Mouse (Mus musculus) stomach, embryonic 14.5 days (tissue): ENCODE measurements around the gene Chd5. TPM values are rescaled to one million over a fixed set of nuclear protein-coding genes. Genes with fewer than 3 reads are reported as not detected.
A peak's percentile ranks its signal among the peaks of the same experiment; 100 is the strongest.

Source experiments
- ATAC-seq: fragments of 200-750 bp; cut with Nextera tagmentation; 2 replicates; pipeline ENCODE4 v1.8.0; 2017; ENCODE audit warnings: low read depth, moderate TSS enrichment; ENCODE audit not compliant: insufficient number of reproducible peaks, insufficient read depth, low FRiP score
- H3K27ac ChIP-seq: fragments of 300-500 bp; sonication (generic); 2 replicates; pipeline ENCODE4 v1.5.1; 2014; ENCODE audit warnings: mild to moderate bottlenecking, low read length, moderate library complexity, mixed read lengths
- H3K27me3 ChIP-seq: fragments of 300-500 bp; sonication (generic); 2 replicates; pipeline ENCODE4 v1.6.1; 2014; ENCODE audit warnings: low read length, control low read depth, mixed read lengths; ENCODE audit not compliant: control insufficient read depth, insufficient read depth
- H3K36me3 ChIP-seq: fragments of 300-500 bp; sonication (generic); 2 replicates; pipeline ENCODE4 v1.6.1; 2014; ENCODE audit warnings: mild to moderate bottlenecking, control low read depth, low read length, moderate library complexity, mixed read lengths; ENCODE audit not compliant: control insufficient read depth, insufficient read depth
- H3K4me1 ChIP-seq: fragments of 300-500 bp; sonication (generic); 2 replicates; pipeline ENCODE4 v1.6.1; 2014; ENCODE audit warnings: low read length, control low read depth, mixed read lengths; ENCODE audit not compliant: control insufficient read depth, insufficient read depth
- H3K4me2 ChIP-seq: fragments of 300-500 bp; sonication (generic); replicated peaks from 2 replicates; pipeline ENCODE4 v1.6.1; 2014; ENCODE audit warnings: low read depth, low read length, control low read depth
- H3K4me3 ChIP-seq: fragments of 300-500 bp; sonication (generic); 2 replicates; pipeline ENCODE4 v1.5.1; 2014; ENCODE audit warnings: low read depth, low read length, control low read depth
- H3K9ac ChIP-seq: fragments of 300-500 bp; sonication (generic); replicated peaks from 2 replicates; pipeline ENCODE4 v1.6.1; 2014; ENCODE audit warnings: low read depth, mild to moderate bottlenecking, control low read depth, low read length, moderate library complexity, mixed read lengths
- H3K9me3 ChIP-seq: fragments of 300-500 bp; sonication (generic); 2 replicates; pipeline ENCODE4 v1.6.1; 2016; ENCODE audit warnings: low read depth, low read length, control low read depth; ENCODE audit not compliant: control insufficient read depth
- WGBS: fragments of 180-500 bp; shearing (Covaris S2); extraction: QIAGEN DNeasy Blood & Tissue Kit; methylation state at CpG from one replicate; pipeline ENCODE4 v1.1.7; 2014; 5-methylcytosine and 5-hydroxymethylcytosine counted together
- polyA plus RNA-seq: library from polyadenylated mRNA; unstranded; fragments of >200 nt; fragmentation: Nextera tagmentation; extraction: Ambion mirVana; gene quantifications from 2 replicates; pipeline ENCODE4 v1.2.1, GENCODE M21; 2014

Gene Chd5
- polyA plus RNA-seq, 1 experiment from 2014 or later: 0.81 TPM

DNA sequence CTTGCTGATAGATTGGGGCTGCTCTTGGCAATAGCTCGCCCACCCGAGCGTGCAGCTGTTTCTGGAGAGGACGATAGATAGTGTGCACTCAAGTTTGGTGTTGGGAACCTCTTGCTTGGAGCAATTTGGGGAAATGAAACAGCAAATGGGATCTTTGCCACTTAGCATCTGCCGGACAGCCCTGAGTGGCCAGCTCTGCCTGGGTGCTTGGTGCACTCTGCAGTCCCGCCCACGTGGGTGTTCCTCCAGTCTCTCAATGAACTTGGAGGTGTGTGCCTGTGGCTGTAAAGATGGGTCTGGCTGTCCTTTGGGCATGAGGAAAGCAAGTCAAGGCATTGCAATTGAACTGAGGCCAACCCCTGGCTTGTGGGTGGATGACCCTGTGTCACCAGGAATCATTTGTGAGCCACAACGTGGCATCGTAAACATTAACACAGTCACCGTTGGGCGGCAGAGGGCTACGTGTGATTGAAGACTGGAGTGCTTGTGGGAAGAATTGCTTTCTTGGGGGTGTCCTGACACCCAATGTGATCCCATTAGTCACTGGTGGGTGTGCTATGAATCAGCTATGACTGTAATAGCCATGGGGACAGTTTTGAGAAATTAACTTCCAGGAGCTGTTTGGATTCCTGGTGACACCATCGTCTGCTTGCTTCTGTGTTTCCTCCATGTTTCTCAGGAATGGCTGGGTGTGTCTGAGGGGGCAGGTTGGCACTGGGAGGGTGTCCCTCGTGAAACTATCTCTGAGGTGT is 15.6 kb downstream of the Chd5 start:
- Histone ChIP-seq H3K4me2 (no peak overlapping the region), H3K4me1 (no peaks in the 10 kb centered on the region), H3K27ac (no peak overlapping the region), H3K9ac (no peak overlapping the region), H3K36me3 (no peaks in the 10 kb centered on the region), H3K27me3 (0 out of 2 replicates have a peak, but pooled peaks cover 2% of the 10 kb centered on the region), H3K9me3 (no peaks in the 10 kb centered on the region), H3K4me3 (no peak overlapping the region)
- ATAC-seq: no peak
- WGBS: 69% methylated on average over 14 of the region's 14 CpGs

DNA sequence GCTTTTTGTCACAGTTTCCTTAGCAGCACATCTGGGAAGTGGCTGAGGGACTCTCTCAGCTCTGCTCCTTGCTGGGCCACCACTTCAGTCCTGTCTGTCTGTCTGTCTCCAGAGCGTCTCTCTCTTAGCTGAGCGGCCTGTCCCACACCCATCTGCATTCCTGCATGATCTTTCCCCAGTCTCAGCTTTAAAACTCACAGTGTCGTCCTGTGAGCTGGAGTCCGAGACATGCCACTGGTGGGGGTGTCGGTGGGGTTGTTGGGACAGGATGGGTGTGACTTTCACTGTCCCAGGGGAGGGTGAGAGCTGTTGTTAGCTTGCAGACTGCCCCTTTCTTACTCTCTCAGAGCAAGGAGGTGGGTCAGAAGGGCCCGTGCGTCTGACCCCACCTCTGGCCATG is 17.2 kb downstream of the Chd5 start:
- no peak for ATAC-seq
- Histone ChIP-seq H3K4me1 (peaks cover 1% of the 10 kb centered on the region; the same call in 1 of the 2 replicates), H3K4me3 (no peak overlapping the region), H3K9me3 (no peaks in the 10 kb centered on the region), H3K27ac (no peak overlapping the region), H3K36me3 (no peaks in the 10 kb centered on the region), H3K27me3 (no peaks in the 10 kb centered on the region), H3K4me2 (no peak overlapping the region), H3K9ac (no peak overlapping the region)
- 75% methylated on average over 7 of the region's 7 CpGs for WGBS

DNA sequence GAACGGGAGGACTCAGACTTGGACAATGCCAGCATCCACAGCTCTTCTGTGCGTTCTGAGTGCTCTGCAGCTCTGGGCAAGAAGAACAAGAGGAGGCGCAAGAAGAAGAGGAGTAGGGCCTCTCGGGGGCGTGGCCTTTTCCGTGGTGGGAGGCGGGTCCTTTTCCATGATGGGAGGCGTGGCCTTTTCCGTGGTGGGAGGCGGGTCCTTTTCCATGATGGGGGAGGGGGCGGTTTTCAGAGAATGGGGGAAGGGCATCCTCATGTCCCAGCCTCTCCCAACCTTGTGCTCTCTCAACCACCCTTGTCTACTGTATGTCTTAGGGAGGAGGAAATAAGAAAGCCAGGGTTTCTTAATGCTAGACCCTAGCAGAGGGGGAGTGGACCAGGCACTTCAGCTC is 21.2 kb downstream of the Chd5 start:
- Histone ChIP-seq H3K4me1 (peaks cover 7% of the 10 kb centered on the region; the same call in 1 of the 2 replicates), H3K9me3 (no peaks in the 10 kb centered on the region), H3K4me3 (no peak overlapping the region), H3K4me2 (no peak overlapping the region), H3K9ac (no peak overlapping the region), H3K27ac (no peak overlapping the region), H3K36me3 (no peaks in the 10 kb centered on the region), H3K27me3 (no peaks in the 10 kb centered on the region)
- 9% methylated on average over 11 of the region's 11 CpGs for WGBS
- no peak for ATAC-seq

DNA sequence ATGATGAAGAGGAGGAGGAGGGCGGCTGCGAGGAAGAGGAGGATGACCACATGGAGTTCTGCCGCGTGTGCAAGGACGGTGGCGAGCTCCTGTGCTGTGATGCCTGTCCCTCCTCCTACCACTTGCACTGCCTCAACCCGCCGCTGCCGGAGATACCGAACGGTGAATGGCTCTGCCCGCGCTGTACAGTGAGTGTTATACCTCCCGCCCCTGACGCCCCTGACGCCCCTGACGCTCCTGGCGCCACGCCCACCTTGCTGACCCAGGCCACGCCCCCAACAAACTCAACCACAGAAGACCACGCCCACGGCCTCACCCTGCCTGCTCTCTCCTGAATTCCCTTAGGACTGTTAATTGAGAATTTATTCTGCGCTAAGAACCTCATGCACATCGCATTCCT is 22.4 kb downstream of the Chd5 start:
- ATAC-seq: peak; percentile 64; the same call in 1 of the 2 replicates
- Histone ChIP-seq H3K27ac (no peak overlapping the region), H3K27me3 (no peaks in the 10 kb centered on the region), H3K4me3 (no peak overlapping the region), H3K4me2 (peak overlapping the region; percentile 32), H3K9me3 (no peaks in the 10 kb centered on the region), H3K36me3 (no peaks in the 10 kb centered on the region), H3K9ac (no peak overlapping the region), H3K4me1 (peaks cover 7% of the 10 kb centered on the region; the same call in 1 of the 2 replicates)
- 1% methylated on average over 22 of the region's 24 CpGs for WGBS

DNA sequence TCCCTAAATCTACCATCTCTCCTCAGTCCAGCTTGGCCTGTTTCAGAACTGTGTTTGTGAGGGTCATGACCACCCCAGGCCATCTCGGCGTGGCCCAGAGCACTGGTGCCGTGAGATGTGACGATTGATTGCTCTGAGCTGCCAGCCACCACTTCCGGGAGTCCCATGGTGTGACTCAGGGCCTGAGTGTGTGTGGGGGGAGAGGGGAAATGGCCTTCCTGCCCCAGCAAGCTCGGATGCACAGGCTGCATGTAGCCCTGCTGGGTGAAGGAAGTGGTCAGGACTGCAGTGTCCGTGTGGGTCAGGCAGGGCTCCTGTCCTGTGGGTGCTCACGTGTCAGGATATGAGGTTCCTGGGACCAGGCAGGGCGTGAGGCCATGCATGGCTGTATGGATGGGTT is 23.7 kb downstream of the Chd5 start:
- H3K4me1 ChIP-seq: peaks cover 7% of the 10 kb centered on the region; the same call in 1 of the 2 replicates
- 51% methylated on average over 9 of the region's 9 CpGs for WGBS
- ATAC-seq: no peak
- no peak overlapping the region for H3K9ac ChIP-seq
- no peak overlapping the region for H3K4me3 ChIP-seq
- H3K9me3 ChIP-seq: no peaks in the 10 kb centered on the region
- H3K36me3 ChIP-seq: no peaks in the 10 kb centered on the region
- no peaks in the 10 kb centered on the region for H3K27me3 ChIP-seq
- no peak overlapping the region for H3K27ac ChIP-seq
- no peak overlapping the region for H3K4me2 ChIP-seq

DNA sequence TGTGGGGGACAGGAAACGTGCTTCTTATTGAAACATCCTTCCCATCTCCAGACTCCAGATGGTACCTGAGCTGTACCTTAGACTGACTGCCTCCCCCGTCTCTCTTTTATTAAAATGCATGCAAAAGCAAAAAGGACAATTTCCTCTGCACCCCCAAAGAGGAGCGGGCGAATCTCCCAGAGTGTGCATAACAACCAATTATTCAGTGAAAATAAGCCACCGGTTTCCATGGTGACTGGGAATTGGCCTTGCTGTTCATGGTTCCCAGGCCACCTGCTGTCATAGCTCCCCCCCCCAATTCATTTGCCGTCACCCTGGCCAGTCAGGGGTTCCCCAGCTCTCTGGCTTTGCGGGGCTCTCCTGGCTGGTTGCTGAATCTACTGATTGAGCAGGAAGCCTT is 26.8 kb downstream of the Chd5 start:
- no peak overlapping the region for H3K4me2 ChIP-seq
- no peak overlapping the region for H3K9ac ChIP-seq
- no peak overlapping the region for H3K4me3 ChIP-seq
- no peaks in the 10 kb centered on the region for H3K27me3 ChIP-seq
- H3K36me3 ChIP-seq: no peaks in the 10 kb centered on the region
- H3K27ac ChIP-seq: no peak overlapping the region
- H3K4me1 ChIP-seq: peaks cover 7% of the 10 kb centered on the region; the same call in 1 of the 2 replicates
- WGBS: 77% methylated on average over 7 of the region's 7 CpGs
- no peaks in the 10 kb centered on the region for H3K9me3 ChIP-seq
- ATAC-seq: no peak

DNA sequence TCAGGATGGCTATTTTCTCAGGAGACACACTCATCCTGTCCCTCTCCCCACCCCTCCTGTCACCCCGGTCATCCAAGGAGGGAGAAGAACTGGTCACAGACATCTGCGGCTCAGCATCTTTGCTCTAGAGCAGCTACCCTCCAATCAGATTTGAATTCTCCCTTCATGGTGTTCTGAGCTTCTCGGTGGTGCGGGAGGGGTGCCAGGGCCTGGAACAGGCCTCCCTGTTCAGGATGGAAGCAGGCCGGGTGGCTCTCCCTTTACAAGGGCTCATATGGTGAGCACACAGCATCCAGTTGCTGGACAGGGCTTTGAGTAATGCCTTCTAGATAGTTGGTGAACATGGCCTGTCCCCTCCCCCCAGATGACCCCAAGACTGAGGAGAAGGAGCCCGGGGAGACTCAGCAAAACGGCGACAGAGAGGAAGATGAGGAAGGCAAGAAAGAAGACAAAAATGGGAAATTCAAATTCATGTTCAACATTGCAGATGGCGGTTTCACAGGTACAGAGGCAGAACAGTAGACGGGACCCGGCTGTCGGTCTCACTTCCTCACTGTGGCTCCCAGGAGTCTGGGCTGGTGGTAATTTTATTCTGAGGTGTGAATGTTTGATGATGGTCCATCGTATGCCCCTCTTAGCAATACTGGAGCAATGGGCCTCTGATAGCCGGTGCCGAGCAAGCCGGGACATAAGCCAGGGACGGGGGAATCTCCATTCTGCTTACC is 44.2 kb downstream of the Chd5 start:
- 83% methylated on average over 17 of the region's 17 CpGs for WGBS
- Histone ChIP-seq H3K4me1 (no peaks in the 10 kb centered on the region), H3K27me3 (no peaks in the 10 kb centered on the region), H3K9me3 (no peaks in the 10 kb centered on the region), H3K4me2 (no peak overlapping the region), H3K27ac (no peak overlapping the region), H3K36me3 (no peaks in the 10 kb centered on the region), H3K9ac (no peak overlapping the region), H3K4me3 (no peak overlapping the region)
- no peak for ATAC-seq

DNA sequence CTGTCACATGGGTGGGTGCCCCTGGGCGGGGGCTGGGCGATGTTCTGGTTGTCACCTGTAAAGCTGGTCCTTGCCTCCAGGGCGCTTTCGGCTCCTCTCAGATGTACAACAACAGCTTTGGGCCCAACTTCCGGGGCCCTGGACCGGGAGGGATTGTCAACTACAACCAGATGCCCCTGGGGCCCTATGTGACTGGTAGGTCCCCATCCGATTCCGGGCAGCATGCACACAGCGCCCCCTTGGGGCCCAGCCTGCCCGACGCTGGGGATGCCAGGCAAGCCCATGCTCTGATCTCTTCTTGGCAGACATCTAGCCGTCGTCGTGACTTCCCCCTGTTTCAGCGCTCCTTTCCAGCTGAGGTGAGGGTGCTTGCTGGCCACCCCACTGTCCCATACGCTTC is 47.2 kb downstream of the Chd5 start:
- Histone ChIP-seq H3K4me1 (no peaks in the 10 kb centered on the region), H3K4me2 (no peak overlapping the region), H3K4me3 (no peak overlapping the region), H3K27me3 (no peaks in the 10 kb centered on the region), H3K9ac (no peak overlapping the region), H3K27ac (no peak overlapping the region), H3K9me3 (no peaks in the 10 kb centered on the region), H3K36me3 (no peaks in the 10 kb centered on the region)
- ATAC-seq: no peak
- WGBS: 65% methylated on average over 16 of the region's 16 CpGs
